Mouse (Mus musculus) G1E (cell line): ENCODE measurements around the gene Plin3.

Source experiments
- CTCF ChIP-seq: IDR thresholded peaks from 2 replicates; pipeline ENCODE4 v1.5.1; 2012; ENCODE audit warnings: low read depth, low read length, inconsistent platforms, mixed read lengths
- GATA1 ChIP-seq: IDR thresholded peaks from 2 replicates; pipeline ENCODE4 v1.6.1; 2012; ENCODE audit warnings: borderline replicate concordance, low read length, inconsistent platforms, mixed read lengths
- POLR2AphosphoS5 ChIP-seq: IDR thresholded peaks from 2 replicates; pipeline ENCODE4 v1.6.1; 2012; ENCODE audit warnings: low read depth, low read length, inconsistent platforms; ENCODE audit not compliant: insufficient replicate concordance
- TAL1 ChIP-seq: conservative IDR thresholded peaks from 2 replicates; pipeline ENCODE4 v1.6.1; 2012; ENCODE audit warnings: low read depth, low read length, inconsistent platforms, mixed read lengths

DNA sequence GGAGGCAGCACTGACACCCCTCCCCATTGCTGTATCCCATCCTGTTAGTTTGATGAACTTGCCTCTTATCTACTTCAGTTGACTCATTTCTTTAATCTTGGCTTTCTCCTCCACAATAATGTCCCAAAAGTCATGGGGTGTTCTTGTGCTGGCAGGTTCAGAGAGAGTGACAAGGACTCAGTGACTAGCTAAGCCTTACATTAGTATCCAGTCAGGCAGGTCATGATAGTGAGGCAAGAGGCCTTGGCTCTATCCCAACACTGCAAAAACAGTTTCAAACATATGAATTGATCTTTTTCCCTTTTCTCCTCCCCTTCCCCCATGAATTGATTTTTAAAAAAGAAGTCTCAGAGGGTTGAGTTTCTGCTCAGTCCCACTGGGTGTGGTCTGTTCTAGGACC, 36.6 kb upstream of the Plin3 start:
- TF ChIP-seq CTCF (no peak), GATA1 (no peak), TAL1 (no peak), POLR2AphosphoS5 (no peak)
